Mouse (Mus musculus) ovary, adult 18-20 months (tissue): ENCODE results near the gene Plekhm3.

Source experiments
- DNase-seq: peaks from one replicate; pipeline ENCODE4 v3.0.0; 2022; ENCODE audit warnings: low spot score, mixed read lengths

Plekhm3 gene

DNA sequence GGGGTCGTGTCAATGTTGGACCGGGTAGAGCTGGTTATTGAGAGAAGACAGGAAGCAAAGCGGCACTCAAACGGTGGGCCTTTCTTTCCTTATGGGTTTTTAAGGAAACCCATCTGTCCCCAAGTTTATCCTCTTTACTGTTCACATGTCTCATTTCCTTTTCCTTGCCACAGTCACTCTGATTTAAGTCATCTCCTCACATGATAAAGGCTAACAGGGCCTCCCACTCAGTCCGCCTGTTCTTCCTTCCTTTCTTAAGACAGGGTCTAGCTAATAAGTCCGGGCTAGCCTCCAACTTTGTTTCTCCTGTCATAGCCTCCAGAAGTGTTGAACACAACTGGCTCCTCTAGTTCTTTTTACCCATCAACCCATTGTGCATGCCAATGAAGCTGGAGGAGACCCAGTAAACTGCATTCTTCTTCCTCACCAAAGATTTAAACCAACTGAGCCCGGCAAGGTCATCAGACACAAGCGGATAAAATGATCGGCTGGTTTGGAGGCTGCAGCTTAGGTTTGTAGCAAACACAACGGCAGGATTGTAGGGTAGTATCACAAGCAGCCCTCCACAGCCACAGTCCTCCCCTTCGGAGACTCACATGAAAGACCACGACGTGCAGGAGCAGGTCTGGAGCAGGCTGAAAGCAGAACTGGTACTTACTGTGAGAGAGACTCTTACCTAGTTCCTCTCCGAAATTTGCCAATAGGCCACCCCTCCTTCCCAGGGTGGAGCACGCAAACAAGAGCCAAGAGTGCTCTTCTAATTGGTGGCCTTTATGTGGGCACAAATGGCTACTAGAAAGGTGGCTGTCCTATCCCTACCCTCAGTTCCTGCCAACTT lies 29.0 kb downstream of the Plekhm3 start:
- DNase-seq, result no peak

GRCm38 (mm10) chr1:64925594-64925993 lies 31.0 kb downstream of the Plekhm3 start:
- DNase-seq, result no peak

GRCm38 (mm10) chr1:64924283-64924682 lies 32.3 kb downstream of the Plekhm3 start:
- DNase-seq, result no peak

- DNase-seq, result no peak
These were observed 37.7 kb downstream of the Plekhm3 start for GRCm38 (mm10) chr1:64918810-64919528.

DNA sequence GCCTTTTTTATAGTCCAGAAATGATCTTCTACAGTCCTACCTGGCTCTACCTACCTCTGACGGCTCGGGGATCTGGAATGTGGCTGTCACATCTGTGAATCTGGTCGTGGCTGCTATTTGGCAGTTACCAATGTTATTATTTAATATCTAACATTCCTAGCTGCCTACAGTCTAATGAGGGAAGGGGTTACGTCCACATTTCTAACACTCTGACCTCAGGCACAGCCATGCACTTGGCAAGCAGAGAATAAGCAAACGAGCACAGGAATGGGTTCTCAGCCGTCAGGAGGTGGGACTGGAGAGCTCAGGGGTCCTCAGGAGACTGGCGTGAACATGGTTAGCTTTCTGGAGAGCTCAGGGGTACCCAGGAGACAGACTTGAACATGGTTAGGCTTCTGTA lies 38.7 kb downstream of the Plekhm3 start:
- no peak for DNase-seq

- DNase-seq, result no peak
These were observed 39.6 kb downstream of the Plekhm3 start for GRCm38 (mm10) chr1:64916884-64917507.

DNA sequence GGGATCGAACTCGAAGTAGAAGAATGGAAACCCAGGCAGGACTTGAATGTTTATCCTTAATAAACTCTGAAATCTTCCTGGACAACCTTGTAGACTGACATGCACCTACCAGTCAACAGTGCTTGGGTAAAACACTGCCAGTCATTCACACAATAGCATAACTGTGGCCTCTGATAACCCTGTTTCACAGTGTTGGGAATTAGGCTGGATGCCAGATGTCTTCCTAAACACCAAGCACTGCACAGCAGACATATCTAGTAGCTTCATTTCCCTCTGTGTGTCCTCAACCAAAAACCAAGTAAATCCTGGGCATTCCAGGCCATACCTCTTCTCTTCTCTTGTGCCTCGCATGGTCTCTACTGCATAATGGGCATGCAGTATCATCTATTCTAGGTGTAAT lies 42.3 kb downstream of the Plekhm3 start:
- DNase-seq, result no peak

DNA sequence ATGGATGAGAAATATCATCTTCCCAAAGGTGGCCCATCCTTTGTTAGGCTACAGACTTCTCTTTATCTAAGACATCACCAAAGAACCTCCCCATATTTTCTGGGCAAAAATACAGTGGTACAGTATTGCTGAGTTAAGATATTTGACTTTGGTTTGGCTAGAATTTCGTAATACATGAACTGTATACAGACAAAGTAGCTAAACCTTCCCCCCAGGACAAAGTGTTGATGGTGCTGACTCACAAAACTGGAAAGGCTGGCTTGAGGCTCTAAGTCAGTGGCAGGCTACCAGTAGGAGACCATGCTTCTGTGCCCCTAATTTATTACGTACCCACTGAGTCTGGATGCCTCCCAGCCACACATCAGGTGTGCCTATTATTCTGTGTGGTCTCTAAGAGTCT lies 48.9 kb downstream of the Plekhm3 start:
- no peak for DNase-seq

DNA sequence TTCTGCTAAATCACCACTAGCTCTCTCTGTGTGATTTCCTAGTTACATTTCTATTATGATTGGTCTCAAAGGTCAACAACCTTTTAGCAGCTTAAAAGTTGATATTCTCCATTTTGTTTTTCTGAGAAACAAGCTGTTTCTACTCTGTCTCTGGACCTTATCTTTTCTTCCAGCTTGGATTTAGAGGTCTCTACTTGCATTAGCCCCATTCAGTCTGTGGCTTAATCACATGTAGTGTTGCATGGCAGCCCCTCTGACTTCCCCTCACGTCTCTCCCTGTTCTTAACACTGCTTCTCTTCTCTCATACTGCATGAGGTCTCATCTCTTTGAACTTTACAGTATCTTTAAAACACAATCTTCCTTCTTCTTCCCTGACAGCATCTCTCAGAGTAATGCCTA lies 50.4 kb downstream of the Plekhm3 start:
- DNase-seq, result no peak

GRCm38 (mm10) chr1:64903415-64903814 lies 53.2 kb downstream of the Plekhm3 start:
- DNase-seq, result no peak

DNA sequence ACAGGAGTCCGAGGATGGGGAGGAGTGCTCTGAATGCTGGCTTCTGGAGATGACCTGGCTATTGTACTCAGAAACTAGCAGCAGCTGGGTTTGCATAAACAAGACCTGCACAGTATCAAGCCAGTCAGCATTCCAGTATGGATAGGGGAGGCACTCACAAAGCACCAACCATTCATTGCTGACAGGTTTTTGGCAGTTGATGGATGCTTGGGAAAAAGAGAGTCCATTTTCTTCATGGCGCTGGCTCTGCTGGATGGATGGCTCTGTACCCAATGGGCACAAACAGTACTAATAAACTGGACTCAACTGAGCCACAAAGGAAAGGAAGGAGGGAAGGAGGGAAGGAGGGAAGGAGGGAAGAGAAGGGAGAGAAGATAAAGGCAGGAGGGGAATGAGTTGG lies 53.8 kb downstream of the Plekhm3 start:
- no peak for DNase-seq

GRCm38 (mm10) chr1:64899763-64900162 lies 56.9 kb downstream of the Plekhm3 start:
- no peak for DNase-seq

- no peak for DNase-seq
These were observed 59.1 kb downstream of the Plekhm3 start for GRCm38 (mm10) chr1:64897485-64897884.

GRCm38 (mm10) chr1:64893806-64894205 lies 62.8 kb downstream of the Plekhm3 start:
- no peak for DNase-seq

DNA sequence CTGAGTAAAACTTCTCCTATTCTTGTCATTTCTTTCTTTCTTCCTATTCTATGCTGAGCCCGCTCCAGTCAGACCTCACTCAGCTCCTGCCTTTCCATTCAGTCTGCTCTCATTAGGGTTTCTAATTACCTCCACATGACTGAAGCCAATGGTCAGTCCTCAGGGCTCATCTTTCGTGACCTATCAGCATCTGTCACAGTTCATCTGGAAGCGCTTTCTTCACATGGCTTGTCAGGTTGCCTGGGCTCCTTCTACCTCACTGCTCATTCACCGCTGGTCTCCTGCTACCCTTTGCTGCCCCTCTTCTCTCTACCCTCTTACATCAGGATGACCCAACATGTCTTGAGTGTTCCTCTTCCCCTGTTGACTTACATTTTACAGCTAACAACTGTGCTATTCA lies 65.3 kb downstream of the Plekhm3 start:
- DNase-seq, result no peak

DNA sequence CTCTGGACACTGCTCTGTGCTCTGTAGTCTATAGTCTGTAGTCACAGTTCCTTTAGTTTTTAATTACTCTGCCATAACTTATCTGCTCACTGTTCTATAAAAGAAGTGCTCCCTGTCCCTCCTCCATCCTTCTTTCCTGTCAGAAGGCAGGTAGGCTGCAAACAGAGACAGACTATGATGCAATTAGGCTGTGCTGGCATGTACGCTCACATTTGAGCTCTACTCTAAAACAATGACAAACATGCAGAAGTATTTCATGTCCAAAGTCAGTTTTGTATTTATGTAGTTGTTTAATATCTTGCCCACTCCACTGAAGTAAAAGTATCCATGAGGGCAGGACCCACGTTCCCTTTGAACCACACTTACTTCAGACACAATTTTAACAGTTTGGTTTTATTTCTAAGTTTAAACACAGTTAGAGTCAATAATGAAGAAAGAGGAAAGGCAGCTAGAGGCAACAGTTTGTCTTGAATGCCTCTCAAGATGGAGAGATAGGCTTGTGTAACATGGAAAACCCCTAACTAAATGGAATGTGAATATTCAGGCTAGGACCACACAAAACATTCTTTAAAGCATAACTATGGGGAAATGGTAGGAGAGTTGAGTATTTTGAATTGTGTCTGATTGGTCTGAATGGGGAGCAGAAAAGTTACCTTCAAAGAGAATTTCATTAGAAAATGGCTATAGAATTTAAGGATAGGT lies 69.0 kb downstream of the Plekhm3 start:
- no peak for DNase-seq

DNA sequence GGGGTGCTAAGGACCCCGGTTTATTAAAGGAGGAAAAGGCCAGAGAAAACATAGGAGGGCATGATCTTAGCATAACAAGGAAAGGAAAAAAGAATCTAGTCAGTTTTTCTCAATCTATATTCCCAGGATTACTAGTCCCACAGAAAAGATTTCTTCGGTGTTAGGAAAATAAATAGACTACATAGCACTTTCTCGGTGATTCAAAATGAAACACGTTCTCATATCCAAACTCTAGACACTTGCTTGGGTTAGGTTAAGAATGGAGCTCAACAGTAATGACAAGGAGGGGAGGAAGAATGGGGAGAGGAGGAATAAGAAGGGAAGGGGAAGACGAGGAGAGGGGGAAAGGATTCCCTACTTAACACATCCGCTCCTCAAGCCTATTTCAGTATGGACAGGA lies 69.9 kb downstream of the Plekhm3 start:
- no peak for DNase-seq

DNA sequence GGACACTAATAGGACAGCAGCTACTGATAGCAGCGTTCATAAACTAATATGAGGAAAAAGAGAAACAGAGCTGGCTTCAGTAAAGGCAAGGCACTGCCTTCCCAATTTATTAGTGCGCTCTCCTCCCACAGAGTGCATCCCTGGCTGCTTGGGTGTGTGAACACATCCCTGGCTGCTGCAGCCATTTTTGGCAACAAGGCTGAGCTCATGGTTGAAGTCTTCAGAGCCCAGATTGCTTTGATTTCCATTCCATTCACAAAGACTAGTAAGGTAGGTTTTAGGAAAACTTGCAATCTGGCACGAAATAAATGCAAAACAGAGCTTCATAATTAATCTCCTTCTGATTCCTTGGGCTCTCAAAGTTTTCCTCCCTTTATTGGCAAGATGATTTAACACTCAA lies 71.3 kb downstream of the Plekhm3 start:
- DNase-seq, result no peak

- no peak for DNase-seq
These were observed 72.6 kb downstream of the Plekhm3 start for GRCm38 (mm10) chr1:64884007-64884406.

- DNase-seq, result no peak
These were observed 76.0 kb downstream of the Plekhm3 start for GRCm38 (mm10) chr1:64880613-64881012.

- no peak for DNase-seq
These were observed 77.8 kb downstream of the Plekhm3 start for GRCm38 (mm10) chr1:64878795-64879240.

- no peak for DNase-seq
These were observed 80.3 kb downstream of the Plekhm3 start for GRCm38 (mm10) chr1:64876276-64876675.
